Mouse (Mus musculus) liver, postnatal 0 days (tissue): ENCODE data around the gene Lemd1. TPM values are rescaled to one million over a fixed set of nuclear protein-coding genes. Genes with fewer than 3 reads are reported as not detected.
"Not testable (repeated sequence)": the region's sequence is repeated elsewhere in the genome, so short reads cannot be mapped to it uniquely, and the experiment has no call there.

Experiments
- ATAC-seq: fragments of 200-750 bp; cut with Nextera tagmentation; 2 replicates; pipeline ENCODE4 v1.8.0; 2017; ENCODE audit warnings: mild to moderate bottlenecking, moderate library complexity
- DNase-seq: peaks from one replicate; pipeline ENCODE4 v3.0.0-alpha.2; 2016
- H3K27ac ChIP-seq: fragments of 300-500 bp; sonication (generic); 2 replicates; pipeline ENCODE4 v1.5.1; 2014; ENCODE audit warnings: antibody characterized with exemption, moderate library complexity, mild to moderate bottlenecking, low read depth
- H3K27me3 ChIP-seq: fragments of 300-500 bp; sonication (generic); 2 replicates; pipeline ENCODE4 v1.6.1; 2014; ENCODE audit warnings: low read length, control low read depth, mixed read lengths; ENCODE audit not compliant: insufficient read depth
- H3K36me3 ChIP-seq: fragments of 300-500 bp; sonication (generic); replicated peaks from 2 replicates; pipeline ENCODE4 v1.6.1; 2014; ENCODE audit warnings: mild to moderate bottlenecking, control low read depth, low read length, moderate library complexity, mixed read lengths; ENCODE audit not compliant: insufficient read depth
- H3K4me1 ChIP-seq: fragments of 300-500 bp; sonication (generic); 2 replicates; pipeline ENCODE4 v1.6.1; 2014; ENCODE audit warnings: antibody characterized with exemption, mild to moderate bottlenecking, control low read depth; ENCODE audit not compliant: insufficient read depth
- H3K4me2 ChIP-seq: fragments of 300-500 bp; sonication (generic); 2 replicates; pipeline ENCODE4 v1.6.1; 2014; ENCODE audit warnings: low read depth, mild to moderate bottlenecking, low read length, moderate library complexity, mixed read lengths
- H3K4me3 ChIP-seq: fragments of 300-500 bp; sonication (generic); 2 replicates; pipeline ENCODE4 v1.5.1; 2014; ENCODE audit warnings: low read depth, low read length
- H3K9ac ChIP-seq: fragments of 300-500 bp; sonication (generic); replicated peaks from 2 replicates; pipeline ENCODE4 v1.6.1; 2014; ENCODE audit warnings: mild to moderate bottlenecking, moderate library complexity
- H3K9me3 ChIP-seq: fragments of 300-500 bp; sonication (generic); 2 replicates; pipeline ENCODE4 v1.6.1; 2016; ENCODE audit warnings: mild to moderate bottlenecking, control low read depth, low read length, mixed read lengths
- CTCF ChIP-seq: sonication (generic); IDR thresholded peaks from 2 replicates; pipeline ENCODE4 v1.5.1; 2016; ENCODE audit warnings: antibody characterized with exemption, low read depth
- EP300 ChIP-seq: IDR thresholded peaks from 2 replicates; pipeline ENCODE4 v1.6.1; 2016; ENCODE audit warnings: antibody characterized with exemption, low read depth, mild to moderate bottlenecking
- WGBS: fragments of 180-500 bp; shearing (Covaris S2); extraction: QIAGEN DNeasy Blood & Tissue Kit; methylation state at CpG from one replicate; pipeline ENCODE4 v1.1.7; 2014; ENCODE audit not compliant: insufficient replicate concordance; 5-methylcytosine and 5-hydroxymethylcytosine counted together
- polyA plus RNA-seq: library from polyadenylated mRNA; unstranded; fragments of >200 nt; fragmentation: Nextera tagmentation; extraction: Ambion mirVana; gene quantifications from 2 replicates; pipeline ENCODE4 v1.2.1, GENCODE M21; 2015

The Lemd1 gene
- polyA plus RNA-seq, 1 experiment from 2014 or later = not detected

- Histone ChIP-seq H3K9me3 (no peaks in the 10 kb centered on the region), H3K27me3 (peaks cover 21% of the 10 kb centered on the region), H3K36me3 (no peaks in the 10 kb centered on the region), H3K4me2 (no peak overlapping the region), H3K9ac (no peak overlapping the region), H3K4me3 (no peak overlapping the region), H3K4me1 (no peaks in the 10 kb centered on the region), H3K27ac (no peak overlapping the region)
- no peak for DNase-seq
- TF ChIP-seq CTCF (no peak), EP300 (no peak)
- 58% methylated on average over 7 of the region's 7 CpGs for WGBS
- ATAC-seq = no peak
These were observed 29.9 kb upstream of the Lemd1 start for GRCm38 (mm10) chr1:132161211-132161880.

GRCm38 (mm10) chr1:132162618-132163017 is 28.6 kb upstream of the Lemd1 start:
- H3K9ac ChIP-seq, H3K9me3 ChIP-seq, H3K4me3 ChIP-seq, ATAC-seq, H3K4me2 ChIP-seq, H3K4me1 ChIP-seq, H3K36me3 ChIP-seq, H3K27ac ChIP-seq, DNase-seq: not testable (repeated sequence)
- TF ChIP-seq CTCF = peak; percentile 33
- 40% methylated on average over 9 of the region's 9 CpGs for WGBS
- peaks cover 20% of the 10 kb centered on the region for H3K27me3 ChIP-seq

- ATAC-seq (no peak), DNase-seq (no peak)
- 33% methylated on average over 13 of the region's 13 CpGs for WGBS
- no peak overlapping the region for H3K9ac ChIP-seq
- no peak overlapping the region for H3K27ac ChIP-seq
- no peaks in the 10 kb centered on the region for H3K9me3 ChIP-seq
- no peaks in the 10 kb centered on the region for H3K36me3 ChIP-seq
- TF ChIP-seq EP300 (no peak), CTCF (no peak)
- no peak overlapping the region for H3K4me2 ChIP-seq
- H3K4me1 ChIP-seq = no peaks in the 10 kb centered on the region
- H3K4me3 ChIP-seq = no peak overlapping the region
- peaks cover 13% of the 10 kb centered on the region; the same call in 1 of the 2 replicates for H3K27me3 ChIP-seq
These were observed 26.3 kb upstream of the Lemd1 start for GRCm38 (mm10) chr1:132164780-132165518.

- Histone ChIP-seq H3K9me3 (no peaks in the 10 kb centered on the region), H3K27me3 (peaks cover 13% of the 10 kb centered on the region; the same call in 1 of the 2 replicates), H3K4me3 (no peak overlapping the region), H3K27ac (no peak overlapping the region), H3K4me2 (no peak overlapping the region), H3K9ac (no peak overlapping the region), H3K4me1 (no peaks in the 10 kb centered on the region), H3K36me3 (no peaks in the 10 kb centered on the region)
- 55% methylated on average over 3 of the region's 3 CpGs for WGBS
- TF ChIP-seq CTCF (peak; percentile 65), EP300 (no peak)
- ATAC-seq (no peak), DNase-seq (no peak)
These were observed 25.4 kb upstream of the Lemd1 start for GRCm38 (mm10) chr1:132165859-132166258.

GRCm38 (mm10) chr1:132168115-132168767 is 23.0 kb upstream of the Lemd1 start:
- Histone ChIP-seq H3K27me3 (peaks cover 10% of the 10 kb centered on the region; the same call in 1 of the 2 replicates), H3K4me2 (peak overlapping the region; percentile 26; the same call in 1 of the 2 replicates), H3K27ac (no peak overlapping the region), H3K9me3 (no peaks in the 10 kb centered on the region), H3K9ac (no peak overlapping the region), H3K4me1 (no peaks in the 10 kb centered on the region), H3K4me3 (no peak overlapping the region), H3K36me3 (no peaks in the 10 kb centered on the region)
- WGBS = 9% methylated on average over 12 of the region's 12 CpGs
- TF ChIP-seq EP300 = no peak
- no peak for TF ChIP-seq CTCF
- ATAC-seq (no peak), DNase-seq (no peak)

GRCm38 (mm10) chr1:132170698-132171097 is 20.5 kb upstream of the Lemd1 start:
- no peak for DNase-seq

More at GRCm38 (mm10) chr1:132170698-132171097, 20.5 kb upstream of the Lemd1 start:
- Histone ChIP-seq H3K9ac (no peak overlapping the region), H3K4me2 (no peak overlapping the region), H3K27me3 (peaks cover 8% of the 10 kb centered on the region; the same call in 1 of the 2 replicates), H3K9me3 (no peaks in the 10 kb centered on the region), H3K4me1 (no peaks in the 10 kb centered on the region), H3K4me3 (no peak overlapping the region), H3K36me3 (no peaks in the 10 kb centered on the region), H3K27ac (no peak overlapping the region)
- ATAC-seq = no peak
- TF ChIP-seq CTCF = no peak
- no peak for TF ChIP-seq EP300
- 26% methylated on average over 6 of the region's 6 CpGs for WGBS
